Mouse (Mus musculus): ENCODE results near the gene Dhtkd1.

- TF ChIP-seq CTCF (IDR thresholded peaks at IDR 0.05) (no peak), EP300 (IDR thresholded peaks at IDR 0.05) (no peak)
These were observed 10.7 kb downstream of the Dhtkd1 start for GRCm38 (mm10) chr2:5931938-5932337.

Measured in lung, postnatal 0 days (tissue).